Mouse (Mus musculus): ENCODE measurements around the gene Myo1b. TPM values are rescaled to one million over a fixed set of nuclear protein-coding genes. Genes with fewer than 3 reads are reported as not detected.

The Myo1b gene
- 1.0 and 2.6 TPM in 2 replicates for polyA plus RNA-seq (2012; rRNA removed)

DNA sequence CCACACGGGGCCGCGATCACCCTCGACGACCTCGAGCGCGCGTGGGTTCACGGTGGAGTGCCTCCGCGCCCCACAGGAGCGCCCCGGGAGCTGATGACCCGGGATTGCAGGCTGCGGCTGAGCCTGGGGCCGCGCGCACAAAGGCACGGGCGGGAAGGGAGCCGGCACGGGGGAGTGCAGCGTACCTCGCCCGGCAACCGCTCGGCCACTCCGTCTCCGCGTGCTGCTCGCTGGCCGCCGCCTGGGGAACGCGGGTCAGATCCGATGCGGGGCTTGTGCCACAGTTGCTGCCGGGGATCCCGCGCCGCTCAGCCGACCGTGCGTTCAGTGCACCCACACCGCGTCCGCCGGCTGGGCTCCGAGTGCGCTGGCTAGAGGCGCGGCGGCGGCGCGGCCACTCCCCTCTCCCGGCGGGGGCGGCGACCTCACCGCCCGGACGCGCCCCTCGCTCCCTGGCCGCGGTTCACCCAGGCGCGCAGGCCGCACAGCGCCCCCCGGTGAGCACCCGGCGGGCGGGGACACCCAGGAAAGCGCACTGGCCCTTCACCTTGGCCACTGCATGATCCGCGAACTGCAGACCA, at the start of gene Myo1b:
Myo1b (minus strand) TSS at position 496 of the 581 bp plus-strand sequence.
- under 1% methylated on average over 78 of the region's 79 CpGs for WGBS
- Histone ChIP-seq H3K36me3 (ENCODE audit: control insufficient read depth, insufficient read depth, low read length) (no peaks in the 10 kb centered on the region), H3K27ac (ENCODE audit: insufficient read depth, low read depth, low read length) (peak within 1 kb of the TSS; percentile 52), H3K27me3 (ENCODE audit: control insufficient read depth, insufficient read depth, low read length) (no peaks in the 10 kb centered on the region), H3K4me3 (ENCODE audit: low read depth, low read length) (peak within 1 kb of the TSS; percentile 86), H3K4me1 (ENCODE audit: control insufficient read depth, insufficient read depth, insufficient read length, low read length) (peaks cover 5% of the 10 kb centered on the region)
- TF ChIP-seq CTCF (IDR thresholded peaks at IDR 0.05; ENCODE audit: extremely low read depth, insufficient read length, insufficient replicate concordance, low read depth, low read length) (no peak), POLR2A (IDR thresholded peaks at IDR 0.05; ENCODE audit: low read depth, low read length) (no peak)

DNA sequence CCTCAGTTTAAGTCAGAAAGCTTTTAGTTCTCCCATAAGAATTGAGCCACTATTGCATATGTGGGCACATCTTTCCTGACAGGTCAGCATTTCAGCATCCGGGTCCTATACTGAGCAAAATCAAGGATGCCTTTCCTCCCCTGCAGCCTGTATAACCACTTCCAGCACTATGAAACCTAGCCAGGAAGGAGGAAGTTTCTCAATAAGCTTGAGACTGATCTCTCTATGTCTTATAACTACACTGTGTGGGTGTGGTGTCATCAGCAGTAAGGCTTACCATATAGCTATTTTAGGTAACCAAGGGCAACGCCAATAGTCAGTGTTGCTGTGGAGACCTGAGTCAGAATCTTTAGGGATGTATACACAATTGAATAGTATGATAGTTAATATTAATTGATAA, 48.8 kb upstream of the Myo1b start:
- Histone ChIP-seq H3K27me3 (ENCODE audit: control insufficient read depth, insufficient read depth, low read length) (no peaks in the 10 kb centered on the region), H3K4me3 (ENCODE audit: low read depth, low read length) (no peak overlapping the region), H3K36me3 (ENCODE audit: control insufficient read depth, insufficient read depth, low read length) (no peaks in the 10 kb centered on the region), H3K27ac (ENCODE audit: insufficient read depth, low read depth, low read length) (no peak overlapping the region), H3K4me1 (ENCODE audit: control insufficient read depth, insufficient read depth, insufficient read length, low read length) (no peaks in the 10 kb centered on the region)
- WGBS, result 89% methylated on average over 2 of the region's 2 CpGs
- TF ChIP-seq CTCF (IDR thresholded peaks at IDR 0.05; ENCODE audit: extremely low read depth, insufficient read length, insufficient replicate concordance, low read depth, low read length) (no peak), POLR2A (IDR thresholded peaks at IDR 0.05; ENCODE audit: low read depth, low read length) (no peak)

DNA sequence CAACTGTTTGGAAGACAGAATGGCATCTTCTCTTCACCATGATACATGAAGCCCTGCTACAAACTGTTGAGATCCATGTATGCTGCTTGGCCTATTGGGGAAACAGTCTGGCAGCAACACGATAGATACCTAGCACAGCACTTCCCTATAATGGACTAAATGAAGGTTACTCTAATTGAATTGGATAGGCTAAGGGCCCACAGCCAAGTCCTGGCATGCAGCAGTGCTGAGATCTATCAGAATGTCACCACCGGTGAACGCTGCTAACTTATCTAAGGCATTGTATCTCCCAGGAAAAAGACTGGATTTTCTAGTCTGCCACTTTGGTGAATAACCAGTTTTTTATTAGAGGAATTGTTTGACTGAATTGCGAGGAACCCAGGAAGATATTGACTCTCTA, 31.2 kb upstream of the Myo1b start:
- Histone ChIP-seq H3K36me3 (ENCODE audit: control insufficient read depth, insufficient read depth, low read length) (no peaks in the 10 kb centered on the region), H3K27me3 (ENCODE audit: control insufficient read depth, insufficient read depth, low read length) (no peaks in the 10 kb centered on the region), H3K27ac (ENCODE audit: insufficient read depth, low read depth, low read length) (no peak overlapping the region), H3K4me1 (ENCODE audit: control insufficient read depth, insufficient read depth, insufficient read length, low read length) (no peaks in the 10 kb centered on the region), H3K4me3 (ENCODE audit: low read depth, low read length) (no peak overlapping the region)
- WGBS, result 66% methylated on average over 4 of the region's 4 CpGs
- TF ChIP-seq POLR2A (IDR thresholded peaks at IDR 0.05; ENCODE audit: low read depth, low read length), result no peak
- TF ChIP-seq CTCF (IDR thresholded peaks at IDR 0.05; ENCODE audit: extremely low read depth, insufficient read length, insufficient replicate concordance, low read depth, low read length), result no peak

DNA sequence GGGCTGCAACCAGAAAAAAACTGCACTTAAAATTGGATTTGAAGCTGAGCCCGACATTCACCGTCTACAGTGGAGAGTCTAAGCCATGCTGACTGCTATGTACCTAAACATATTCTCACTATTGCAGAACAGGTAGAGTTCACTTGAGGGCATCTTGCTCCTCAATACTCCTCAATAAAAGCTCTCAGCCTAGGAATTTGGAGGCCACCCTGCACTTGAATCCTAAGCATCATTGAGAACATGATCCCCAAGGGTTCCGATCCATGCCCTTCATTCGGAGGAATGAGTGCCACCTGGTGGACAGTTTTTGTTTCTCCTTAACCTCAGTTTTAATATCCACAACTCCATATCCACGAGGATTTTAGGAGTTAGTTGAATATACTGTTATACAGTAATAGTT, 28.9 kb upstream of the Myo1b start:
- 38% methylated on average over 5 of the region's 5 CpGs for WGBS
- peak; percentile 17; the same call in 1 of the 2 replicates for TF ChIP-seq CTCF (IDR thresholded peaks at IDR 0.05; ENCODE audit: extremely low read depth, insufficient read length, insufficient replicate concordance, low read depth, low read length)
- no peak for TF ChIP-seq POLR2A (IDR thresholded peaks at IDR 0.05; ENCODE audit: low read depth, low read length)

DNA sequence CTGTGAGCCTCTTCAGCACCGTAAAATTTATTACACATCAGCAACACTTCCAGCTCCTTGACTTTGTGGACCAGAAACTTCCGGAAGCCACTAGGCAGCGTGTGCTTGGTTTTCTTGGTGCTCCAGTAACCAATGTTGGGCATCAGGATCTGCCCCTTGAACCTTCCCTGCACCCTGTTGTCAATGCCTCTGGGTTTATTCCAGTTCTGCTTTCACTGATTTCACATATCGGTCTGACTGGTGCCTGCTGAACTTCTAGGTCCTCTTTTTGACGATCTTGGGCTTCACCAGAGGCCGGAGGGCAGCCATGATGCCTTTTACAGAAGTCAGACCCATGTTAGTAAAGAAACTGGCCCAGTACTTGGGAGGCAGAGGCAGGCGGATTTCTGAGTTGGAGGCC, 22.5 kb upstream of the Myo1b start:
- no peaks in the 10 kb centered on the region for H3K36me3 ChIP-seq (ENCODE audit: control insufficient read depth, insufficient read depth, low read length)
- H3K4me3 ChIP-seq (ENCODE audit: low read depth, low read length), result no peak overlapping the region
- H3K4me1 ChIP-seq (ENCODE audit: control insufficient read depth, insufficient read depth, insufficient read length, low read length), result peaks cover 2% of the 10 kb centered on the region; the same call in 1 of the 2 replicates
- H3K27ac ChIP-seq (ENCODE audit: insufficient read depth, low read depth, low read length), result no peak overlapping the region
- TF ChIP-seq CTCF (IDR thresholded peaks at IDR 0.05; ENCODE audit: extremely low read depth, insufficient read length, insufficient replicate concordance, low read depth, low read length), result no peak
- no peak for TF ChIP-seq POLR2A (IDR thresholded peaks at IDR 0.05; ENCODE audit: low read depth, low read length)
- WGBS, result 88% methylated on average over 7 of the region's 7 CpGs
- no peaks in the 10 kb centered on the region for H3K27me3 ChIP-seq (ENCODE audit: control insufficient read depth, insufficient read depth, low read length)

More for the DNA sequence above, 28.9 kb upstream of the Myo1b start:
- Histone ChIP-seq H3K36me3 (ENCODE audit: control insufficient read depth, insufficient read depth, low read length) (no peaks in the 10 kb centered on the region), H3K27me3 (ENCODE audit: control insufficient read depth, insufficient read depth, low read length) (no peaks in the 10 kb centered on the region), H3K4me1 (ENCODE audit: control insufficient read depth, insufficient read depth, insufficient read length, low read length) (no peaks in the 10 kb centered on the region), H3K27ac (ENCODE audit: insufficient read depth, low read depth, low read length) (no peak overlapping the region), H3K4me3 (ENCODE audit: low read depth, low read length) (no peak overlapping the region)

DNA sequence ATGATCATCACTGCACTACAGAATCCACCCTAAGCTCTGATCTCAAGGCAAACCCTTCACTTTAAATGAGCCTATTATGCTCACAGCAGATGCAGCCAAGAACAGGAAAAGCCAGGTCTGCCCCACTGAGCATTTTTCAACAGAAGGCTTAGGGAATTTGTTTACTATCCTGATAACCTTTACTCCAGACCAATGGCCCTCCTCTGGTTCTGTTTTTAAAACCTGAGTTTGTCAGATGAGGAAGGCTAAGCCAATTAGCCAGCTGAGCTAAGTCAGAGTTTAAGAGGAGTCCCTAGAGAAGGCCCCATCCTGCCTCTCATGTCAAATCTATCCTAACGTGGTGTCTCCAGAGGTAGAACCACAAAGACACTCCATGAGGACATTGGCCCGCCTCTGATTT, 19.1 kb upstream of the Myo1b start:
- no peaks in the 10 kb centered on the region for H3K36me3 ChIP-seq (ENCODE audit: control insufficient read depth, insufficient read depth, low read length)
- H3K4me3 ChIP-seq (ENCODE audit: low read depth, low read length), result no peak overlapping the region
- no peak for TF ChIP-seq CTCF (IDR thresholded peaks at IDR 0.05; ENCODE audit: extremely low read depth, insufficient read length, insufficient replicate concordance, low read depth, low read length)
- no peak for TF ChIP-seq POLR2A (IDR thresholded peaks at IDR 0.05; ENCODE audit: low read depth, low read length)
- 73% methylated on average over 2 of the region's 2 CpGs for WGBS
- H3K4me1 ChIP-seq (ENCODE audit: control insufficient read depth, insufficient read depth, insufficient read length, low read length), result peaks cover 6% of the 10 kb centered on the region
- no peaks in the 10 kb centered on the region for H3K27me3 ChIP-seq (ENCODE audit: control insufficient read depth, insufficient read depth, low read length)
- no peak overlapping the region; the same call in 1 of the 2 replicates for H3K27ac ChIP-seq (ENCODE audit: insufficient read depth, low read depth, low read length)

DNA sequence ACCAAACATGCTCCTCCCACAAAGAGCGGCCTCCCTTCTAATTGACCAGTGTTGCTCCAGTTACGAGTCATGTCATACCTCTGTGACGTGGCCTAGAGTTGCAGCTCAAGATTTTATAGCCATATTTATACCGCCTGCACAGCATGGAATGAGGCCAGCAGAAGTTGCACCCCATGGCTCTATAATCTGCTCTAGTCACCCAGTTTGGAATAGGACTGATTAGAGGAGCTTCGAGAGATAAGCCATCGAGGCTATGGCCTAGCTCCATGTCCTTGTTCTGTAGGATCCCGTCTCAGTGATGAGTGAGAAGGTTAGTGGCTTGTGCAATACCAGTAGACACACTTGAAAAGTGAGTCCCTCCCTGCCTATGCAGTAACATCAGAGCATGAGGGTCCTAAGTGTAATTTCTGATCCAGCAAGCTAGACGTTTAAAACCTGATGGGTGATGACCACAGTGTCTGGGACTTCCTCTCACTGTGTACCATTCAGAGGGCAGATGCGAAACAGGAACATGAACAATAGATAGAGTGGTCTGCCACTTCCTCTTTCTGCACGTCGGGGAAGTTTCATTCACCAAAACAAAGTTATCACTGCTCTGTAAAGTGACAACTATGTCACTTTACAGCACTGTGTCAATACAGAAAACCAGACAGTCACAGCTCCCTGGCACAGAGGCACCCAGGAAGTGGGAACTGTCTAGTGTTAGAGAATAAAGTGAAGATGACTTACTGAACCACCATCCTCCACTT, 18.5 kb upstream of the Myo1b start:
- H3K36me3 ChIP-seq (ENCODE audit: control insufficient read depth, insufficient read depth, low read length), result no peaks in the 10 kb centered on the region
- H3K27me3 ChIP-seq (ENCODE audit: control insufficient read depth, insufficient read depth, low read length), result no peaks in the 10 kb centered on the region
- 45% methylated on average over 11 of the region's 11 CpGs for WGBS
- no peak overlapping the region for H3K4me3 ChIP-seq (ENCODE audit: low read depth, low read length)
- peaks cover 6% of the 10 kb centered on the region for H3K4me1 ChIP-seq (ENCODE audit: control insufficient read depth, insufficient read depth, insufficient read length, low read length)
- no peak for TF ChIP-seq POLR2A (IDR thresholded peaks at IDR 0.05; ENCODE audit: low read depth, low read length)
- no peak for TF ChIP-seq CTCF (IDR thresholded peaks at IDR 0.05; ENCODE audit: extremely low read depth, insufficient read length, insufficient replicate concordance, low read depth, low read length)
- no peak overlapping the region; the same call in 1 of the 2 replicates for H3K27ac ChIP-seq (ENCODE audit: insufficient read depth, low read depth, low read length)
